Mouse (Mus musculus): Measurements from ENCODE around the gene Dcpp2. TPM values are rescaled to one million over a fixed set of nuclear protein-coding genes. Genes with fewer than 3 reads are reported as not detected.
"Not testable (repeated sequence)": the region's sequence is repeated elsewhere in the genome, so short reads cannot be mapped to it uniquely, and the experiment has no call there.

Dcpp2 gene
- polyA plus RNA-seq, 1 experiment from 2014 or later: not detected

GRCm38 (mm10) chr17:23857913-23858312, 22.8 kb upstream of the Dcpp2 start:
- Histone ChIP-seq H3K4me3 (no peak overlapping the region), H3K27me3 (no peaks in the 10 kb centered on the region), H3K4me2 (no peak overlapping the region), H3K27ac (replicated peaks) (no peak overlapping the region), H3K4me1 (replicated peaks) (no peaks in the 10 kb centered on the region), H3K9me3 (no peaks in the 10 kb centered on the region), H3K9ac (no peak overlapping the region), H3K36me3 (no peaks in the 10 kb centered on the region)
- ATAC-seq (ENCODE audit: low FRiP score, low read depth): no peak
- 95% methylated on average over 2 of the region's 2 CpGs for WGBS

- H3K9me3 ChIP-seq: no peaks in the 10 kb centered on the region
- no peaks in the 10 kb centered on the region for H3K4me1 ChIP-seq (replicated peaks)
- H3K27ac ChIP-seq (replicated peaks): no peak overlapping the region
- ATAC-seq (ENCODE audit: low FRiP score, low read depth): no peak
- no peak overlapping the region for H3K4me3 ChIP-seq
- 84% methylated on average over 4 of the region's 4 CpGs for WGBS
- H3K9ac ChIP-seq: no peak overlapping the region
- H3K27me3 ChIP-seq: no peaks in the 10 kb centered on the region
- H3K36me3 ChIP-seq: no peaks in the 10 kb centered on the region
- no peak overlapping the region for H3K4me2 ChIP-seq
Observed at GRCm38 (mm10) chr17:23862926-23863325, 17.8 kb upstream of the Dcpp2 start.

DNA sequence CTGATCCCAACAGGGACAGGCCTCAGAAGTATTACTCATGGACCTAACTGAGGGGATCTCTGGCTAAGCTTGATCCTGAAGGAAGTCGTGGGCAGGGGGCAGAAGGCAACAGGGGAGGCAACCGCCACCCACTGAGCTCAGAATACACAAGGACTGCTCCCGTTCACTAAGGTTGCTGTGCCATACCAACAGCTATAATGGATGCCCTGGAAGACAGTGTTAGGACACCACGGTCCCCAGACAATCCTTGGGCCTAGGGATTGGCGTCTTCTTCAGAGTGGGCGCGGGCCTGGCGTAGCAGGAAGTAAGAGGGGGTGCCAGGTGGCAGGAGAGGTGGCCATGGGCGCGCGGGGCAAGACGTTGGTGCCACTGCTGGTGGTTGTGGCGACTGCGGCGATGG, 12.9 kb upstream of the Dcpp2 start, which contains the start of gene Prss21:
Gene Prss21, plus strand, starts transcription at position 301 of the 400 bp plus-strand sequence.
- Histone ChIP-seq H3K9me3 (no peaks in the 10 kb centered on the region), H3K4me3 (no peak within 1 kb of the TSS), H3K4me1 (replicated peaks) (no peaks in the 10 kb centered on the region), H3K4me2 (no peak within 1 kb of the TSS), H3K36me3 (no peaks in the 10 kb centered on the region), H3K9ac (no peak within 1 kb of the TSS), H3K27ac (replicated peaks) (no peak within 1 kb of the TSS), H3K27me3 (no peaks in the 10 kb centered on the region)
- 91% methylated on average over 15 of the region's 15 CpGs for WGBS
- no peak for ATAC-seq (ENCODE audit: low FRiP score, low read depth)

GRCm38 (mm10) chr17:23868513-23868912, 12.2 kb upstream of the Dcpp2 start:
- no peaks in the 10 kb centered on the region for H3K27me3 ChIP-seq
- no peak overlapping the region for H3K4me3 ChIP-seq
- WGBS: 90% methylated on average over 11 of the region's 11 CpGs
- H3K9me3 ChIP-seq: no peaks in the 10 kb centered on the region
- ATAC-seq (ENCODE audit: low FRiP score, low read depth): no peak
- no peak overlapping the region for H3K9ac ChIP-seq
- no peaks in the 10 kb centered on the region for H3K4me1 ChIP-seq (replicated peaks)
- H3K4me2 ChIP-seq: no peak overlapping the region
- H3K27ac ChIP-seq (replicated peaks): no peak overlapping the region
- no peaks in the 10 kb centered on the region for H3K36me3 ChIP-seq

DNA sequence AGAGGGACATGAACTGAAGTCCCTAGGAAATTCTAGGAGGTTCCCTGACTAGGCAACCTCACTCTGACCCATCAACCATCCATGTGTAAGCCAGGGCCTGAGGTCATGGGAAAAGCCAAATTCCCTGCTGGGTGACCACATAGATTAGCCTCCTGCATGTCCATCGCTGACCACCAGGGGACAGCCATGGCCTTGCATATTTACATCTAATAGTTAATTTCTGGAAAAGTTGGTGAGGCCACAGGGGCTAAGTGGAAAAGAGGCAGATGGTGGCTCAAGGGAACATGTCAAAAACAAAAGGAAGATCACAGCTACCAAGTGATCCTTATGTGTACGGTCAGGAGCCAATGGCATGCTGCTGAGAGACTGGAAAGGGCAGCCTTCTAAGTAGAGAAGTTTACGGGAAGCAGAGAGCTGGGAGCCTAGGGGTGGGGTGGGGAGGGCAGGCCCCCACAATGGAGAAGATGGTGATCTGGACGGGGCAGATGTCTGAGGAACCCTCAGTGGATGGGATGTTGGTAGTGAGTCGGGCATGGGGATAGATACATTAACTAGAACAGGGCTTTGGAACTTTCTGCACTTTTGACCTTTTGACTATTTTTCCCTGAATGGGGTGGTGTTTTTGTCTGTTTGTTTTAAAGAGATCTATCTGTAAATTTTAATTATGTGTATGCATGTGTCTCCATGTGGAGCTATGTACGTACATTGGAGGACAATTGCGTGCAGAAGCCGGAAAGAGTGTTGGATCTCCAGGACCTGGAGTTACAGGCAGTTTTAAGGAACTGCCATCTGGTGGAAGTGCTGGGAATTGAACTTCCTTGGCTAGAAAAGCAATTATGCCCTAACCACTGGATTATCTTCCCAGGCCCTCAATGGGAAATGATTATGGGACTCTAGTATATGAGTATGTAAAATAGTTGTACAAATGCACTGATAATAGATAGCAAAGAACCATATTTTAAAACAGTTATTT, 6.5 kb upstream of the Dcpp2 start:
- Histone ChIP-seq H3K4me3 (no peak overlapping the region), H3K36me3 (no peaks in the 10 kb centered on the region), H3K4me1 (replicated peaks) (no peaks in the 10 kb centered on the region), H3K9ac (no peak overlapping the region), H3K9me3 (no peaks in the 10 kb centered on the region), H3K4me2 (no peak overlapping the region), H3K27me3 (no peaks in the 10 kb centered on the region), H3K27ac (replicated peaks) (no peak overlapping the region)
- ATAC-seq (ENCODE audit: low FRiP score, low read depth): no peak
- WGBS: 48% methylated on average over 8 of the region's 8 CpGs

DNA sequence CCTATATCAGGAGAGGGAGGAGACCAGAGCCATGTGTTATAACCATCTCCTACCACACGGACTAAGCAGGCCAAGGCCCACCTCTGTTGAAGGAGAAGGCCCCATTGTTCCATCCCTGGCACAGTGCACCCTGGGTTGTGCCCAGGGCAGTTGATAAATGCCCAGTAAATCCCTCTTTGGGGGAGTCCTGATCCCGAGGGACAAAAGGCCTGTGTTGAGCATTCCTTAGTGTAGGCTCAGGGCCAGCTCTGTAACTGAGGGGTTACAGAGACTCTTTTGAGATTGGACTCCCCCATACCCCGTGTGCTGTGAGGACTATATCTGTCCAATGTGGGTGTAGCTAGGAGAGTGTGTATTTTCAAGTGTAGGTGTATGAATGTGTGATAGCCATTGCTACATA, 3.9 kb upstream of the Dcpp2 start:
- Histone ChIP-seq H3K27ac (replicated peaks) (0 out of 2 replicates have a peak overlapping the region, but pooled peaks have one; percentile 4), H3K4me2 (no peak overlapping the region), H3K4me1 (replicated peaks) (no peaks in the 10 kb centered on the region), H3K36me3 (no peaks in the 10 kb centered on the region), H3K27me3 (no peaks in the 10 kb centered on the region), H3K9ac (no peak overlapping the region), H3K4me3 (no peak overlapping the region), H3K9me3 (no peaks in the 10 kb centered on the region)
- WGBS: 41% methylated on average over 3 of the region's 3 CpGs
- peak; percentile 90 for ATAC-seq (ENCODE audit: low FRiP score, low read depth)

GRCm38 (mm10) chr17:23877166-23877565, 3.5 kb upstream of the Dcpp2 start:
- no peak overlapping the region for H3K4me2 ChIP-seq
- H3K4me3 ChIP-seq: no peak overlapping the region
- no peak overlapping the region for H3K27ac ChIP-seq (replicated peaks)
- H3K27me3 ChIP-seq: no peaks in the 10 kb centered on the region
- H3K36me3 ChIP-seq: no peaks in the 10 kb centered on the region
- H3K9ac ChIP-seq: no peak overlapping the region
- ATAC-seq (ENCODE audit: low FRiP score, low read depth): peak; percentile 73
- WGBS: 77% methylated on average over 2 of the region's 2 CpGs
- no peaks in the 10 kb centered on the region for H3K4me1 ChIP-seq (replicated peaks)
- no peaks in the 10 kb centered on the region for H3K9me3 ChIP-seq

DNA sequence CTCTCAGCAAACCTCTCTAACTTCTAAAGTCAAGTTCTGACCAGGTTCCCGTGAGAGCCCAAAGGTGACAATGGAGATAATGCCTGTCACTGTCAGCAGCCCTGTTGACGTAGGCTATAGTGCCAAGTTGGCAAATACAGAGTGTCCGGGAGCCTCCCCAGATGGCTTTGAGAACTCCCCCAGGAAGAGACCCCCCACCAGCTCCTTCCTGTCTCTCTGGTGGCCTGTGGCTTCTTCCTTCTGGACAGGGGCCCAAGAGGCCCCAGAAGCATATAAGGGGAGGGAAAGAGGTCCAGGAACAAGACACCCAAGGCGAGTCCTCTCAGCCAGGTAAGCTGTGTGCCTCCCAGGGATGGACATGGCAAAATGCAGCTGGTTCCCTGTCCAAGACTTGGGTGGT, 36.5 kb downstream of the Dcpp2 start, which contains the start of gene Dcpp3:
Gene Dcpp3, plus strand, starts transcription at position 301 of the 400 bp plus-strand sequence.
- H3K27ac ChIP-seq (replicated peaks); H3K4me1 ChIP-seq (replicated peaks); H3K4me3 ChIP-seq; H3K4me2 ChIP-seq; H3K9me3 ChIP-seq; H3K9ac ChIP-seq; H3K36me3 ChIP-seq; H3K27me3 ChIP-seq; ATAC-seq (ENCODE audit: low FRiP score, low read depth): not testable (repeated sequence)
- 68% methylated on average over 4 of the region's 4 CpGs for WGBS

GRCm38 (mm10) chr17:23924531-23925007, 43.9 kb downstream of the Dcpp2 start:
- H3K9me3 ChIP-seq: no peaks in the 10 kb centered on the region

GRCm38 (mm10) chr17:23925090-23925493, 44.4 kb downstream of the Dcpp2 start:
- Histone ChIP-seq H3K27ac (replicated peaks) (peak overlapping the region; percentile 93), H3K4me2 (peak overlapping the region; percentile 93), H3K9me3 (no peaks in the 10 kb centered on the region), H3K27me3 (no peaks in the 10 kb centered on the region), H3K4me3 (peak overlapping the region; percentile 74), H3K9ac (peak overlapping the region; percentile 59), H3K36me3 (no peaks in the 10 kb centered on the region), H3K4me1 (replicated peaks) (peaks cover 14% of the 10 kb centered on the region)
- peak; percentile 86 for ATAC-seq (ENCODE audit: low FRiP score, low read depth)
- under 1% methylated on average over 14 of the region's 14 CpGs for WGBS

More at GRCm38 (mm10) chr17:23924531-23925007, 43.9 kb downstream of the Dcpp2 start:
- H3K36me3 ChIP-seq: no peaks in the 10 kb centered on the region
- H3K4me2 ChIP-seq: peak overlapping the region; percentile 93
- H3K4me1 ChIP-seq (replicated peaks): peaks cover 14% of the 10 kb centered on the region
- H3K4me3 ChIP-seq: peak overlapping the region; percentile 74
- WGBS: under 1% methylated on average over 29 of the region's 29 CpGs
- H3K27ac ChIP-seq (replicated peaks): peak overlapping the region; percentile 93
- peak; percentile 98 for ATAC-seq (ENCODE audit: low FRiP score, low read depth)
- peak overlapping the region; percentile 59 for H3K9ac ChIP-seq
- no peaks in the 10 kb centered on the region for H3K27me3 ChIP-seq

GRCm38 (mm10) chr17:23931157-23931556, 50.5 kb downstream of the Dcpp2 start:
- Histone ChIP-seq H3K4me1 (replicated peaks) (no peaks in the 10 kb centered on the region), H3K27me3 (no peaks in the 10 kb centered on the region), H3K4me2 (no peak overlapping the region), H3K36me3 (no peaks in the 10 kb centered on the region), H3K9me3 (no peaks in the 10 kb centered on the region), H3K4me3 (no peak overlapping the region), H3K9ac (no peak overlapping the region), H3K27ac (replicated peaks) (no peak overlapping the region)
- WGBS: 86% methylated on average over 5 of the region's 5 CpGs
- ATAC-seq (ENCODE audit: low FRiP score, low read depth): no peak

GRCm38 (mm10) chr17:23941372-23941771, 60.7 kb downstream of the Dcpp2 start, which contains the start of gene Sbp:
Gene Sbp, plus strand, starts transcription at chr17:23941672.
- H3K9ac ChIP-seq: no peak within 1 kb of the TSS
- H3K9me3 ChIP-seq: no peaks in the 10 kb centered on the region
- no peaks in the 10 kb centered on the region for H3K27me3 ChIP-seq
- no peak within 1 kb of the TSS for H3K4me3 ChIP-seq
- no peaks in the 10 kb centered on the region for H3K36me3 ChIP-seq
- no peak within 1 kb of the TSS for H3K27ac ChIP-seq (replicated peaks)
- H3K4me1 ChIP-seq (replicated peaks): no peaks in the 10 kb centered on the region
- no peak within 1 kb of the TSS for H3K4me2 ChIP-seq
- no peak for ATAC-seq (ENCODE audit: low FRiP score, low read depth)
